Mouse (Mus musculus) stomach, embryonic 15.5 days (tissue): ENCODE data around the gene Nudt2. TPM values are rescaled to one million over a fixed set of nuclear protein-coding genes. Genes with fewer than 3 reads are reported as not detected.

Source experiments
- ATAC-seq: fragments of 200-750 bp; cut with Nextera tagmentation; 2 replicates; pipeline ENCODE4 v1.8.0; 2017; ENCODE audit warnings: low read depth, moderate number of reproducible peaks, moderate TSS enrichment; ENCODE audit not compliant: insufficient read depth, low FRiP score
- H3K27ac ChIP-seq: fragments of 300-500 bp; sonication (generic); 2 replicates; pipeline ENCODE4 v1.5.1; 2015; ENCODE audit warnings: mild to moderate bottlenecking, inconsistent platforms
- H3K27me3 ChIP-seq: fragments of 300-500 bp; sonication (generic); replicated peaks from 2 replicates; pipeline ENCODE4 v1.6.1; 2015; ENCODE audit warnings: inconsistent platforms
- H3K36me3 ChIP-seq: fragments of 300-500 bp; sonication (generic); 2 replicates; pipeline ENCODE4 v1.6.1; 2015; ENCODE audit warnings: inconsistent platforms
- H3K4me1 ChIP-seq: fragments of 300-500 bp; sonication (generic); 2 replicates; pipeline ENCODE4 v1.6.1; 2015; ENCODE audit warnings: inconsistent platforms
- H3K4me2 ChIP-seq: fragments of 300-500 bp; sonication (generic); 2 replicates; pipeline ENCODE4 v1.6.1; 2015; ENCODE audit warnings: mild to moderate bottlenecking, inconsistent platforms
- H3K4me3 ChIP-seq: fragments of 300-500 bp; sonication (generic); replicated peaks from 2 replicates; pipeline ENCODE4 v1.5.1; 2015; ENCODE audit warnings: inconsistent platforms
- H3K9ac ChIP-seq: fragments of 300-500 bp; sonication (generic); 2 replicates; pipeline ENCODE4 v1.6.1; 2015; ENCODE audit warnings: inconsistent platforms
- H3K9me3 ChIP-seq: fragments of 300-500 bp; sonication (generic); 2 replicates; pipeline ENCODE4 v1.6.1; 2016; ENCODE audit warnings: inconsistent platforms
- WGBS: fragments of 180-500 bp; shearing (Covaris S2); methylation state at CpG from one replicate; pipeline ENCODE4 v1.1.7; 2015; 5-methylcytosine and 5-hydroxymethylcytosine counted together
- polyA plus RNA-seq: library from polyadenylated mRNA; unstranded; fragments of >200 nt; fragmentation: Nextera tagmentation; extraction: Ambion mirVana; gene quantifications from 2 replicates; pipeline ENCODE4 v1.2.1, GENCODE M21; 2015

The Nudt2 gene
- polyA plus RNA-seq, 1 experiment from 2014 or later = 55.7 TPM

DNA sequence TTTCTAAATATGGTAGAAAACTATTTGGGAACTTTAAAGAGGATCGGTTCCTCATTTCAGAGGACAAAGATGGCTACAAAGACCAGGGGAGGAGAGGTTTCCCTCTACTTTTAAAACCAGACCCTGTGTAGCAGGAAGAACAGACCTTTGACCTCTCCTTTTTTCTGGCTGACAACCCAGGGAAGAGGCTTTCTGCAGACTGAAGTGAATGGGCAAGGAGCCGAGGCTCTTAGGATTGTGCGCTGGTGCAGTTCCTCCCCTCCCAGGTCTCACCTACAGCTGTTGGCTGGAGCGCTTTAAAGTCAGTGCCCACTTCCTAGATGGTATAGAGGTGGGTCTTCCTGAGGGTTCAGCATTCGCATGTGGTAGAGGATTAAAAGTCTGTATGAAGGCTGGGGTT is 32.1 kb downstream of the Nudt2 start:
- 62% methylated on average over 5 of the region's 5 CpGs for WGBS
- Histone ChIP-seq H3K4me1 (peaks cover 22% of the 10 kb centered on the region), H3K9ac (no peak overlapping the region), H3K36me3 (no peaks in the 10 kb centered on the region), H3K4me3 (0 out of 2 replicates have a peak overlapping the region, but pooled peaks have one; percentile 29), H3K9me3 (no peaks in the 10 kb centered on the region), H3K27ac (no peak overlapping the region), H3K27me3 (peaks cover 48% of the 10 kb centered on the region), H3K4me2 (no peak overlapping the region)
- ATAC-seq = no peak

DNA sequence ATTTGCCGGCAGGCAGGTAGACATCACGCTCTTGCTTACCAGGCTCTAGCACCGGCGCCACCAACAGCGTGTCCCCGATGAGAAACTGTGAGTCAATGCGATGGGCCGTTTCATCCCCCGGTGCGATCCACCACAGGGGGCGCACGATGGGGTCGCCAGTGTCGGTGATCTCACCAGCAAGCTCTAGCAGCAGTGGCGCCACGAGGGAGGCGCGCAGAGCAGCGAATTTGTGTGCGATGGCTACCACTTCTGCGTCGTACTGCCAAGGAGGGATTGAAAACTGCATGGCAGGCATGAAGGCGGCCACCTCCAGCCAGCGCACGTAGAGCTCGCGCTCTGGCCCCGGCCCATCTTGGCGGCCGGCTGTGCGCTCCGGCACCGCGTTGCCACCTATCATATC is 32.6 kb downstream of the Nudt2 start:
- Histone ChIP-seq H3K27me3 (peaks cover 48% of the 10 kb centered on the region), H3K27ac (no peak overlapping the region), H3K9me3 (no peaks in the 10 kb centered on the region), H3K4me2 (peak overlapping the region; percentile 59), H3K4me1 (peaks cover 27% of the 10 kb centered on the region), H3K9ac (peak overlapping the region; percentile 6; the same call in 1 of the 2 replicates), H3K4me3 (peak overlapping the region; percentile 29), H3K36me3 (no peaks in the 10 kb centered on the region)
- ATAC-seq = no peak
- WGBS = 9% methylated on average over 34 of the region's 34 CpGs

DNA sequence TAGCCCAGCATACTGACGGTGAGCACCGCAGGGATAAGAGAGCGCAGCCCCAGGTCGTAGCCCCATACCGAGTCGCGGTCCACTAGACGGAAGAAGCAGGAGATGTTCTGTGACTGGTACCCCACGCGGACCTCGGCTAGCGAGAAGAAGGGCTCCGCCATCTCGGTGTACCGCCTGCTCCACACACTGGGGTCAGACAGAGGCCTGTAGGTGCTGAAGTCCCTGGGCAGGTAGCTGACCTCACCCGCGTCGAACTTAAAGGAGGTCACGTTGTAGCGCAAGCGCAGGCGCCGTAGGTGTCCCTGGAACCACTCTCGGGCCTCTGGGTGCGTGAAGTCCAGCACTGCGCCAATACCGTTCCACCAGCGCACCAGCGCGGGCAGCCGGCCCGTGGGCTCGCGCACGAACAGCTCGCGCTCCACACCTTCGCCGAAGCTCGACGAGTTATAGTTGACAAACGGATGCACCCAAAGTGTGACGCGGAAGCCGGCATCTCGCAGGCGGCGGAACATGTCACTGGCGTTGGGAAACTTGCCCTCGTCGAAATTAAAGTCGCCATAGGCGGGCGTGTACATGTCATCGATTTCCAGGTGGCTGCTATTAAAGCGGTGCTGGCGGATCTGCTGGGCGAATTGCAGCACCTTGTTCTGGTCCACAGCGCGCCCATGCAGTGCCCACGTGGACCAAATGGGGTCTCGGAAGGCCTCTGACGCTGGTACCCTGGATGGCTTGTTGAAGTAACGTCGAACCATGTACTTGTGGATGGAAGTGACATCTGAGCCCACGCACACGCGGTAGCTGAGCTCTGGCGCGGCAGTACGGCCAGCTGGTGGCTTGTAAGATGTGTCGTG is 33.3 kb downstream of the Nudt2 start:
- Histone ChIP-seq H3K27me3 (peaks cover 48% of the 10 kb centered on the region), H3K9me3 (no peaks in the 10 kb centered on the region), H3K36me3 (no peaks in the 10 kb centered on the region), H3K4me3 (peak overlapping the region; percentile 29), H3K4me1 (peaks cover 28% of the 10 kb centered on the region), H3K4me2 (peak overlapping the region; percentile 59), H3K27ac (no peak overlapping the region), H3K9ac (peak overlapping the region; percentile 6; the same call in 1 of the 2 replicates)
- 13% methylated on average over 72 of the region's 72 CpGs for WGBS
- ATAC-seq = no peak

DNA sequence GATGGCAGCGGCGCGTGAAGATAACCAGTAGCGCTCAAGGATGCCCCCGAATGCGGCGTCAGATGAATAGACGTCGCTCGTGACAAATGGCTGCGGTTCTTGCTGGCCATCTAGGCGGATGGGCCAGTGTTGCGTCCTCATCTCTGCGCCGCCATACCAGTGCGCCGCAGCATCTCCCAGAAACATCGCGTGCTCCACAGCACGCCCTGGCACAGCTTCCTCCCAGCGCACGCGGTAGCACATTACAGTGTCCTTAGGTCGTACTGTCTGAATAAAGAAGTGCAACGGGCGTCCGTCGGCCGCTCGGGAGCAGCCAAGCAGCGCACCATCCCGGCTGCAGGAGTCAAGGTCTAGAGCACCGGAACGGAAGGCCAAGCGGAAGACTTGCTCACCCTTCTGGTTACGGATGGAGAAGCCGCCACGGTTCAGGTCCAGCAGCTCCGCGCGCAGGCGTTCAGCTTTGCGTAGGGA is 34.0 kb downstream of the Nudt2 start:
- ATAC-seq = no peak
- peak overlapping the region; percentile 29 for H3K4me3 ChIP-seq
- no peaks in the 10 kb centered on the region for H3K36me3 ChIP-seq
- H3K9me3 ChIP-seq = no peaks in the 10 kb centered on the region
- H3K27me3 ChIP-seq = peaks cover 48% of the 10 kb centered on the region
- peak overlapping the region; percentile 59 for H3K4me2 ChIP-seq
- H3K27ac ChIP-seq = no peak overlapping the region
- H3K4me1 ChIP-seq = peaks cover 28% of the 10 kb centered on the region
- no peak overlapping the region for H3K9ac ChIP-seq
- WGBS = 17% methylated on average over 43 of the region's 43 CpGs

DNA sequence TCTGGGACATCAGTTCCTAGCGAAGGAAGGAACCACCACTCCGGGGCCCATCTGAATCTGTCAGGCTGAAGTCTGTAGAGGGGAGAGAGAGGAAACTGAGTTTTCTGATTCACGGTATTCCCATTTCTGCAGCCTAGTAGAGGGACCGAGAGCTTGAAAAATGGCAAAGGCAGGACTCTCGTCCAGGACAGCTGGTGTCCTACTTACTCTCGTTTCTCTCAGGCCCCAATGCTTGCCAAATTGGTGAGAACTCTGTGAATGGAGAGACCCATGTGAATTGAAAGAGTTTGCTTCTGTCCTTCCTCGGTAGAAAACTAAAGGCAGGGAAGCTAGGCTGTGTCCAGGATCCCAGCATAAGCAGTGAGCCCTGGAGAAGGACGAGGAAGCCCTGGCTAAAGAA is 34.7 kb downstream of the Nudt2 start:
- Histone ChIP-seq H3K9ac (no peak overlapping the region), H3K9me3 (no peaks in the 10 kb centered on the region), H3K27me3 (peaks cover 48% of the 10 kb centered on the region), H3K27ac (no peak overlapping the region), H3K4me1 (peaks cover 28% of the 10 kb centered on the region), H3K4me3 (no peak overlapping the region), H3K4me2 (no peak overlapping the region), H3K36me3 (no peaks in the 10 kb centered on the region)
- WGBS = 68% methylated on average over 8 of the region's 8 CpGs
- no peak for ATAC-seq

DNA sequence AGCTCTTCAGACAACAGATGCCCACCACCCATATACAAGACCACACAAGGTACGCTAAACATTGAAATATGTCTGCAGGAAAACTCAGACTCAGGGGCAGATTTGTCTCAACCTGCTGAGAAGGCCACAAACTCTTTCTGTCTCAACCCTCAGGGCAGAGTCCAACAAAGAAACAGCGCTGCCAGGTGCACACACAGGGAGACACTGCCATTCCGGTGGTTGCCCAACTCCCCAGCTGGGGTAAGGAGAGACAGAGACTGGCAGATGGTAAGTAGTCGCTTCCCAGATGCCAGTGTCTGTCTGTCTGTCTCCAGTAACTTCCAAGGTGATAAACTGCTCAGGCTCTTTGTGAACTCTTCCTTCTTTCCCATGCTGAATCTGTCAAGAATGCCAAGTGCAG is 35.8 kb downstream of the Nudt2 start:
- ATAC-seq = no peak
- H3K9ac ChIP-seq = no peak overlapping the region
- no peaks in the 10 kb centered on the region for H3K9me3 ChIP-seq
- H3K36me3 ChIP-seq = no peaks in the 10 kb centered on the region
- H3K4me2 ChIP-seq = no peak overlapping the region
- 79% methylated on average over 4 of the region's 4 CpGs for WGBS
- H3K27me3 ChIP-seq = peaks cover 48% of the 10 kb centered on the region
- no peak overlapping the region for H3K4me3 ChIP-seq
- H3K4me1 ChIP-seq = peaks cover 28% of the 10 kb centered on the region
- H3K27ac ChIP-seq = no peak overlapping the region

DNA sequence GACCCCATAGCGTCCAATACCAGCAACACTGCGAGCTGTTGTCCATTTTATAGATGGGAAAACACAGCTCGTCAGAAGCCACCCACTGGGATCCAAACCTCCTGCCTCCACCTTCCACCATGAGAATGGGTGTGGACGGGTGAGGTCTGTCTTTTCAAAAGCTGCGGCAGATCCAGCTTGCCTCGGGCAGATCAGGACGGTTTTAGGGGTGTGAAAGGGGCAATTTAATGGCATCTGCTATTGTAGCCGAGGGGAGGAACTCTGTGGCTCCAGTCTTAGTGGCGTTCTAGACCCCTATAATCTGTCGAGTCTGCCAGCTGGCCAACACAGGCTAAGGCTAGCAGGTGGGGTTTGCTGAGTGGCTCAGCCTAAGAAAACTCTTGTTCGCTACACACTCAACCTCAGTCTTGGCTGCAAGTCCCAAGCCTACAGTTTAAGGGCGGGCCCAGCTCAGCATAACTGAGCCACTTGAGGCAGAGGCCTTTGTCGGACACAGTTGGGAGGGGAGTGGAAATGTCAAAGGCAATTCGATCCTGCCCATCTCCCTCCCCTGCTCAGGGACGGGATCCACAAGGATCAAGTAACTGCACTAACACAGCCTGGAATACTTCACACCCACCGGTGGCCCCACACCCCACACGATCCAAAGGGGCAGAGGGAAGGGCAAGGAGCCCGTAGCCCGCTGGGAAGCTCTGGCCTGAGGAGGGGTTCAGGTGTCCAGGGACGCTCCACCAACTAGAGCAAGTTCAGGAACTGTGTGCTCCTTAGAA is 37.4 kb downstream of the Nudt2 start:
- Histone ChIP-seq H3K9me3 (no peaks in the 10 kb centered on the region), H3K27ac (peak overlapping the region; percentile 44; the same call in 1 of the 2 replicates), H3K9ac (0 out of 2 replicates have a peak overlapping the region, but pooled peaks have one; percentile 19), H3K4me2 (peak overlapping the region; percentile 82), H3K27me3 (peaks cover 40% of the 10 kb centered on the region), H3K36me3 (no peaks in the 10 kb centered on the region), H3K4me3 (peak overlapping the region; percentile 50), H3K4me1 (peaks cover 28% of the 10 kb centered on the region)
- 18% methylated on average over 20 of the region's 20 CpGs for WGBS
- ATAC-seq = peak; percentile 23

DNA sequence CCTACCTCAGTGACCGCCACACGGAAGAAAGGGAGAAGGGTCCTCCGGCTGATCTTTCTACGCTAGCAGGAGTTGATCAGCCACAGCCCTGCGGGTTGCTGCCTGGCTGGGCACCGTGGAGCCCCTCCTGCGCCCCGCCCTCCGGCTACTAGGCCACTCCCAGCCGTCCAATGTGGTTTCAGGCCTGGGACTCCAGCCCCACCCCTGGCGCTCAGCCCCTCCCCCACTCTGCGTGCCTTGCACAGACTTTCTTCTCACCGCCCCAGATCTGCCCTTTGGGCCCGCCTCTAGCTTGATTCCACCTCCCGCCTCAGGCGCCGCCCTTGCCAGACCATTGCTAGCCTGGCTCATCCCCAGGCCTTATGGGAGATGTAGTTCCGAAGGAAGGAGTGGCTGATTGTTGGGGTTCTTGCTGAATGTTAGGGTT is 38.0 kb downstream of the Nudt2 start, which contains the start of gene AI464131:
AI464131 (minus strand) TSS at position 91 of the 427 bp plus-strand sequence.
- H3K9ac ChIP-seq = 0 out of 2 replicates have a peak within 1 kb of the TSS, but pooled peaks have one; percentile 19
- H3K36me3 ChIP-seq = no peaks in the 10 kb centered on the region
- peaks cover 36% of the 10 kb centered on the region for H3K27me3 ChIP-seq
- H3K4me3 ChIP-seq = peak within 1 kb of the TSS; percentile 50
- WGBS = 1% methylated on average over 16 of the region's 18 CpGs
- H3K27ac ChIP-seq = peak within 1 kb of the TSS; percentile 44; the same call in 1 of the 2 replicates
- H3K9me3 ChIP-seq = no peaks in the 10 kb centered on the region
- peaks cover 22% of the 10 kb centered on the region for H3K4me1 ChIP-seq
- ATAC-seq = peak; percentile 94
- peak within 1 kb of the TSS; percentile 82 for H3K4me2 ChIP-seq

DNA sequence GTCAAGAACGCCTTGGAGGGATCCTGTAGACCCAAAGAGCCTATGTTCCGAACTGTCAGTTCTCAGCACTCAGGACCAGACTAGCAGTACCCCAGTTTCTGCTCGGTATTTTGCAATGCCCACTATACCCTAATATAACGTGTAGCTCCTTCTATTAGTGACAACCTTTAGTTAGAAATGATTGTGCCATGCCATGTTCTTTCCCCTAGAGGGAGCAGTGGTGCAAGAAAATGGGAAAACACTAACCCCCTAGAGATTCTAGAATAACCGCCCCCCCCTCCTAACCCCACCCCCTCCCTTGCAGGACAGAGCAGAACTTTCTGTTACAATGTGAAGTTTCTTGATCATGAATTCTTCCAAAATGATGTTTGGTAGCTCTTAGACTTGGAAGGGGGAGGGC is 39.4 kb downstream of the Nudt2 start:
- 71% methylated on average over 5 of the region's 5 CpGs for WGBS

DNA sequence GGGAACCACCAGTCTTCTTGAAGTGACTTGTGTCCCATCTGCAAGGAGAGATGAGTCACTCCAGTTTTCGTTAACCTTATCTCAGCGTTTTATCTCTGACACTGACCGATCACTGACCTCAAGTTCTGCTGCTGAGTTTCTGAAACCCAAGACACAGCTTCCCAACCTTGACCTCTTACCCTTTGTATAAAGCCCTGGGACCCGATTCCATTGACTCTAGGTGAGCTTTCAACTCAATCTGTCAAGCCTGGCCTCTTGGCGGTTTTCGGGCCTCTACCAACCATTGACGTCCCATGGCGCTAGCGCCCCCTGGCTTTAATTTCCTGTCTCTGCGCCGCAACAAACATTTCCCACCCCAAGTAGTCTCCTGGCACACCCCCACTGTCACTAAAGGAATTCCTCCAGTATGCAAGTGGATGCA is 40.2 kb downstream of the Nudt2 start:
- no peak overlapping the region for H3K27ac ChIP-seq

More for the DNA sequence above, 39.4 kb downstream of the Nudt2 start:
- H3K27me3 ChIP-seq = peaks cover 31% of the 10 kb centered on the region
- no peaks in the 10 kb centered on the region for H3K36me3 ChIP-seq
- no peak overlapping the region for H3K4me3 ChIP-seq
- H3K4me1 ChIP-seq = peaks cover 9% of the 10 kb centered on the region
- H3K9me3 ChIP-seq = no peaks in the 10 kb centered on the region
- H3K27ac ChIP-seq = no peak overlapping the region
- H3K9ac ChIP-seq = no peak overlapping the region
- no peak overlapping the region for H3K4me2 ChIP-seq
- ATAC-seq = no peak

DNA sequence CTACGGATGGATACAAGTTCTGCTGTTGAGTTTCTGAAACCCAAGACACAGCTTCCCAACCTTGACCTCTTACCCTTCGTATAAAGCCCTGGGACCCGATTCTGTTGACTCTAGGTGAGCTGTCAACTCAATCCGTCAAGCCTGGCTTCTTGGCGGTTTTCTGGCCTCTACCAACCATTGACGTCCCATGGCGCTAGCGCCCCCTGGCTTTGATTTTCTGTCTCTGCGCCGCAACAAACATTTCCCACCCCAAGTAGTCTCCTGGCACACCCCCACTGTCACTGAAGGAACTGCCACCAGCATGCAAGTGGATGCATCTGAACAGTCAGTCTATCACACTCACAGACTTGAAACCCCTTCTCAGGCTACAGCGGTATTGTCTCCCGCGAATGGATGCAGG is 41.2 kb downstream of the Nudt2 start:
- Histone ChIP-seq H3K9ac (no peak overlapping the region), H3K36me3 (no peaks in the 10 kb centered on the region), H3K27me3 (peaks cover 13% of the 10 kb centered on the region), H3K9me3 (no peaks in the 10 kb centered on the region), H3K4me2 (peak overlapping the region; percentile 87), H3K4me1 (peaks cover 9% of the 10 kb centered on the region), H3K27ac (0 out of 2 replicates have a peak overlapping the region, but pooled peaks have one; percentile 16), H3K4me3 (peak overlapping the region; percentile 48; the same call in 1 of the 2 replicates)
- ATAC-seq = no peak
- 12% methylated on average over 13 of the region's 13 CpGs for WGBS

More for the DNA sequence above, 40.2 kb downstream of the Nudt2 start:
- no peak for ATAC-seq
- Histone ChIP-seq H3K9ac (no peak overlapping the region), H3K36me3 (no peaks in the 10 kb centered on the region), H3K27me3 (peaks cover 23% of the 10 kb centered on the region), H3K4me2 (no peak overlapping the region), H3K4me1 (peaks cover 9% of the 10 kb centered on the region), H3K9me3 (no peaks in the 10 kb centered on the region), H3K4me3 (no peak overlapping the region)
- 58% methylated on average over 11 of the region's 11 CpGs for WGBS
